Mouse (Mus musculus): ENCODE data around the gene Ercc5. TPM values are rescaled to one million over a fixed set of nuclear protein-coding genes. Genes with fewer than 3 reads are reported as not detected.

The Ercc5 gene
- total RNA-seq (2014; rRNA removed) (14.9 and 24.3 TPM in 2 replicates), polyA plus RNA-seq (2015; fragmentation: Nextera tagmentation; extraction: Ambion mirVana) (18.8 and 23.6 TPM in 2 replicates)

DNA sequence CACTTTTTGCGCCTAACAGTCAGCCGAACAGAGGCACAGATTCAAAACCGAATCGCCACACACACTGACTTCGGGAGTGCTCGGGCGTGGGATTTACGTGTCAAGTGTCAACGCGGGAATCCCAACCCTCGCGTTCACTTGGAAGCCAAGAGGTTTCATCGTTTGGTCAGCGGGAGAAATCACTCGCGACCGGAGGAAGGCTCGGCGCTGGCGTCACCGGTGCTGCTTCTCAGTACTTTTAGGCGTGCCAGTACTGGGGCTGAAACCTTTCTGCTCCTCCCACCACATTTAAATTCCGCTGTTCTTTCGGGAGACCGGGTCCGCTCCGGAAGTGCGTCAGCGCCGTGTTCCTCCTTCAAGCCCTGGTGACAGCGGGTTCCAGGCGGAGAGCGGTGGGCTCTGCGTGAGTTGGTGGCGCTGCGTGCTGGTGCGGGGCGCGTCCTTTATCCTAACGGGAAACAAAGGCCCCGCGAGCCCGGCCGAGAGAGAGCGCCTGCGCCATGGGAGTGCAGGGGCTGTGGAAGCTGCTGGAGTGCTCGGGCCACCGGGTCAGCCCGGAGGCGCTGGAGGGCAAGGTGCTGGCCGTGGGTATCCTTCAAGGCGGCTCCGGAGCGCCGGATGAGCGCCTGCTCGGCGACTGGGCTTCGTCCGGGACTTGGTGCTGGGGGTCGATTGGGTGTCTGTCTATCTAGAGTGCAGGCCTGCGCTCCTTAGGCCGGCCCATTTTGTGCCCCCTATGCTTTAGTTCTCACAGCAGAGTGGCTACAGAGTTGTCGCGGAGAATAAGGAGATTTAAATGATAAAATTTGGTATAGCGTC is at the start of gene Ercc5:
Ercc5 (plus strand) TSS at position 182 of the 819 bp plus-strand sequence.
- H3K27me3 ChIP-seq (ENCODE audit: insufficient read depth, low read length) = no peaks in the 10 kb centered on the region
- H3K27ac ChIP-seq (ENCODE audit: low read depth, low read length) = peak within 1 kb of the TSS; percentile 97
- under 1% methylated on average over 62 of the region's 66 CpGs for WGBS
- no peak; the same call in 1 of the 2 replicates for TF ChIP-seq CTCF (IDR thresholded peaks at IDR 0.05)
- DNase-seq (ENCODE audit: low spot score) = peak; percentile 94
- H3K36me3 ChIP-seq (ENCODE audit: insufficient read depth, low read length) = peaks cover 10% of the 10 kb centered on the region
- H3K4me1 ChIP-seq (ENCODE audit: insufficient read depth, low read length) = no peaks in the 10 kb centered on the region
- H3K9ac ChIP-seq (replicated peaks; ENCODE audit: low read length, poor library complexity, severe bottlenecking) = peak within 1 kb of the TSS; percentile 97
- peak; percentile 94 for ATAC-seq (ENCODE audit: low FRiP score)
- peak within 1 kb of the TSS; percentile 69 for H3K4me2 ChIP-seq (ENCODE audit: low read depth, low read length, poor library complexity, severe bottlenecking)
- H3K9me3 ChIP-seq (ENCODE audit: low read length) = no peaks in the 10 kb centered on the region
- H3K4me3 ChIP-seq (ENCODE audit: low read depth, low read length) = peak within 1 kb of the TSS; percentile 91

- Histone ChIP-seq H3K27ac (ENCODE audit: low read depth, low read length) (peak overlapping the region; percentile 62; the same call in 1 of the 2 replicates), H3K36me3 (ENCODE audit: insufficient read depth, low read length) (no peaks in the 10 kb centered on the region), H3K4me1 (ENCODE audit: insufficient read depth, low read length) (no peaks in the 10 kb centered on the region; the same call in 1 of the 2 replicates), H3K4me2 (ENCODE audit: low read depth, low read length, poor library complexity, severe bottlenecking) (peak overlapping the region; percentile 71), H3K27me3 (ENCODE audit: insufficient read depth, low read length) (no peaks in the 10 kb centered on the region), H3K4me3 (ENCODE audit: low read depth, low read length) (peak overlapping the region; percentile 85), H3K9ac (replicated peaks; ENCODE audit: low read length, poor library complexity, severe bottlenecking) (peak overlapping the region; percentile 68), H3K9me3 (ENCODE audit: low read length) (no peaks in the 10 kb centered on the region)
- peak; percentile 35 for DNase-seq (ENCODE audit: low spot score)
- WGBS = under 1% methylated on average over 54 of the region's 55 CpGs
- ATAC-seq (ENCODE audit: low FRiP score) = peak; percentile 76
- no peak for TF ChIP-seq CTCF (IDR thresholded peaks at IDR 0.05)
Observed at GRCm38 (mm10) chr1:44101448-44102225, 45.9 kb upstream of the Ercc5 start.

- Histone ChIP-seq H3K27ac (ENCODE audit: low read depth, low read length) (peak within 1 kb of the TSS; percentile 62; the same call in 1 of the 2 replicates), H3K4me3 (ENCODE audit: low read depth, low read length) (peak within 1 kb of the TSS; percentile 85), H3K4me2 (ENCODE audit: low read depth, low read length, poor library complexity, severe bottlenecking) (peak within 1 kb of the TSS; percentile 71), H3K36me3 (ENCODE audit: insufficient read depth, low read length) (no peaks in the 10 kb centered on the region), H3K27me3 (ENCODE audit: insufficient read depth, low read length) (no peaks in the 10 kb centered on the region), H3K9me3 (ENCODE audit: low read length) (no peaks in the 10 kb centered on the region), H3K4me1 (ENCODE audit: insufficient read depth, low read length) (no peaks in the 10 kb centered on the region; the same call in 1 of the 2 replicates), H3K9ac (replicated peaks; ENCODE audit: low read length, poor library complexity, severe bottlenecking) (peak within 1 kb of the TSS; percentile 68)
- WGBS = under 1% methylated on average over 55 of the region's 55 CpGs
- 0 out of 2 replicates have a peak, but pooled peaks have one; percentile 10 for TF ChIP-seq CTCF (IDR thresholded peaks at IDR 0.05)
- DNase-seq (ENCODE audit: low spot score) (peak; percentile 98), ATAC-seq (ENCODE audit: low FRiP score) (peak; percentile 98)
Observed at GRCm38 (mm10) chr1:44102259-44102717, 45.3 kb upstream of the Ercc5 start, which contains the start of gene Tex30. TSS of gene Tex30 (minus strand) at chr1:44102441.

DNA sequence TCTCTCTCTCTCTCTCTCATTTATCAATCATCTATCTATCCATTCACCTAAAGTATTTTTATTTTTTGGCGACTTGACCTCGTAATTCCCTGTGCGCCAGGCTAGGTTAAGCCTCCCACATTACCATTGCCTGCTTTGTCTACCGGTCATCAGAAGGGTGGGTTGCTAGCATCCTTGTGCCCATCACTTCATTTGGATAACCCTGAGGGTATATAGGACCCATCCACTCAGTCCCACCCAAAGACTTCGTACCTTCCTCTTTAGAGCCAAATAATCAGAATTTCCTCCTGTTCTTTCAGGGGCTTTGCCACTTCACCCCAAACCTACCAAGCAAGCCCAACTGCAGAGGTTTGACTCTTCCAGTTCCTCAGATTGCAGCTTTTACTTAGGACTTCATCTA is 44.6 kb upstream of the Ercc5 start:
- H3K36me3 ChIP-seq (ENCODE audit: insufficient read depth, low read length) = peaks cover 5% of the 10 kb centered on the region; the same call in 1 of the 2 replicates
- no peak overlapping the region for H3K9ac ChIP-seq (replicated peaks; ENCODE audit: low read length, poor library complexity, severe bottlenecking)
- H3K27ac ChIP-seq (ENCODE audit: low read depth, low read length) = no peak overlapping the region
- WGBS = 12% methylated on average over 5 of the region's 5 CpGs
- no peak for ATAC-seq (ENCODE audit: low FRiP score)
- H3K4me1 ChIP-seq (ENCODE audit: insufficient read depth, low read length) = no peaks in the 10 kb centered on the region; the same call in 1 of the 2 replicates
- H3K4me3 ChIP-seq (ENCODE audit: low read depth, low read length) = peak overlapping the region; percentile 85
- no peak for DNase-seq (ENCODE audit: low spot score)
- no peak for TF ChIP-seq CTCF (IDR thresholded peaks at IDR 0.05)
- H3K9me3 ChIP-seq (ENCODE audit: low read length) = no peaks in the 10 kb centered on the region
- no peaks in the 10 kb centered on the region for H3K27me3 ChIP-seq (ENCODE audit: insufficient read depth, low read length)
- H3K4me2 ChIP-seq (ENCODE audit: low read depth, low read length, poor library complexity, severe bottlenecking) = peak overlapping the region; percentile 71

GRCm38 (mm10) chr1:44117571-44117970 is 30.0 kb upstream of the Ercc5 start:
- no peak for ATAC-seq (ENCODE audit: low FRiP score)
- no peak for DNase-seq (ENCODE audit: low spot score)
- H3K4me2 ChIP-seq (ENCODE audit: low read depth, low read length, poor library complexity, severe bottlenecking) = peak overlapping the region; percentile 70
- H3K9me3 ChIP-seq (ENCODE audit: low read length) = no peaks in the 10 kb centered on the region
- no peaks in the 10 kb centered on the region for H3K27me3 ChIP-seq (ENCODE audit: insufficient read depth, low read length)
- H3K4me3 ChIP-seq (ENCODE audit: low read depth, low read length) = no peak overlapping the region
- peaks cover 16% of the 10 kb centered on the region for H3K36me3 ChIP-seq (ENCODE audit: insufficient read depth, low read length)
- no peak for TF ChIP-seq CTCF (IDR thresholded peaks at IDR 0.05)
- no peak overlapping the region for H3K27ac ChIP-seq (ENCODE audit: low read depth, low read length)
- no peak overlapping the region for H3K9ac ChIP-seq (replicated peaks; ENCODE audit: low read length, poor library complexity, severe bottlenecking)
- H3K4me1 ChIP-seq (ENCODE audit: insufficient read depth, low read length) = 0 out of 2 replicates have a peak, but pooled peaks cover 3% of the 10 kb centered on the region
